Mouse (Mus musculus): ENCODE results near the gene Pxn. TPM values are rescaled to one million over a fixed set of nuclear protein-coding genes. Genes with fewer than 3 reads are reported as not detected.
A peak's percentile ranks its signal among the peaks of the same experiment; 100 is the strongest.
"Not testable (repeated sequence)": the region's sequence is repeated elsewhere in the genome, so short reads cannot be mapped to it uniquely, and the experiment has no call there.

Gene Pxn
- polyA plus RNA-seq, 1 experiment from 2014 or later: 25.2 TPM

DNA sequence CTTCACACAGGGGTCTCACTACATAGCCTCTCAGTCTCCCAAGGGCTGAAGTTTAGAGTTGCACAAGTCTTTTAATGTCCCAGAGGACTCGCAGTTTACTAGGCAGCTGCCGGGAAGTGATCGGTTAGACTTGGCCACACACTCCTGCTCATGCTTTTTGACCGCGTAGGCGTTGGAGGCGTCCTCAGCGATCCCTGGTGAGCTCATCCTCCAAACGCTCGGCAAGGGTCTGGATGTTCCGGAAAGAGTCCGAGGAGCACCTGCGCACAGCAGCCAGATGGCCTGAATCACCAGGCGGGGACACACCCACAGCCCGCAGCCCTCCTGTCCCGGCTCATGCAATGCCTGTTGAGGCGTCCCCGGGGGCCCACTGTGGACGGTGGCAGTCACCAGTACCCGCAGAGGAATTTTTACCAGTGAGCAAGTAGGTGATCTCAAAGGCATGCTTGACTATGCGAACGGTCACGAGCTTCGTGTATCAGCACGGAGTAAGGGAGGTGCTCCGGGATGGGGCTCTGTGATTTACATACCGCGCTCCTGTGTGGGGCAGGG, 14.6 kb upstream of the Pxn start:
- Histone ChIP-seq H3K27ac (ENCODE audit: low read depth) (peak overlapping the region; percentile 31; the same call in 1 of the 2 replicates), H3K36me3 (ENCODE audit: insufficient read depth) (no peaks in the 10 kb centered on the region), H3K4me1 (ENCODE audit: insufficient read depth) (0 out of 2 replicates have a peak, but pooled peaks cover 5% of the 10 kb centered on the region), H3K9ac (peak overlapping the region; percentile 27), H3K27me3 (ENCODE audit: insufficient read depth, low read length) (no peaks in the 10 kb centered on the region), H3K4me2 (peak overlapping the region; percentile 66), H3K4me3 (ENCODE audit: low read depth, low read length) (peak overlapping the region; percentile 20; the same call in 1 of the 2 replicates), H3K9me3 (ENCODE audit: low read depth, low read length) (no peaks in the 10 kb centered on the region)
- WGBS: 2% methylated on average over 28 of the region's 28 CpGs
- ATAC-seq (ENCODE audit: insufficient read depth) (peak; percentile 9; the same call in 1 of the 2 replicates), DNase-seq (peak; percentile 74)
- TF ChIP-seq CTCF (IDR thresholded peaks at IDR 0.05; ENCODE audit: low read depth): no peak

DNA sequence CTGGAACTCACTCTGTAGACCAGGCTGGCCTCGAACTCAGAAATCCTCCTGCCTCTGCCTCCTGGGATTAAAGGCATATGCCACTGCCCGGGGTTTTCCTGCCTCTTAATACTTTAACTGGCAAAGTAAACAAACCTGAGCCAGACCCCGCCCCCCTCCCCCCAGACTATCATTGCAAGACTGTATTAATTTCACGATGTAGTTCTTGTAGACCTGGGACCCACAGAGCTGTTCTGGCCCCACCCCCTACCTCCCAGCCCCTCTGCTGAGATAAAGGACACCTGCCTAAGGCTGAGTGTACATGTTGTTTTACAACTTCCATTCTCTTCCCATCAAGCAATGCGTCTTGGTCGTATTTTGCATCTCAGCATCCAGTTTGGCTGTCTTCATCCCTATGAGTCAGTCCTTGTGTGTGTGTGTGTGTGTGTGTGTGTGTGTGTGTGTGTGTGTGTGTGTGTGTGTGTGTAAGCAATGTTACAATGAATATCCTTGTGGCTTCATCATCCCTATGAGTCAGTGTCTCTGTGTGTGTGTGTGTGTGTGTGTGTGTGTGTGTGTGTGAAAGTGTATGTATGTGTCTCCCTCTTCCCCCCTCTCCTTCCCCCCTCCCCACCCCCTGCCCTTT, 13.7 kb upstream of the Pxn start:
- no peak for DNase-seq
- no peaks in the 10 kb centered on the region for H3K36me3 ChIP-seq (ENCODE audit: insufficient read depth)
- H3K27ac ChIP-seq (ENCODE audit: low read depth): peak overlapping the region; percentile 80; the same call in 1 of the 2 replicates
- H3K4me3 ChIP-seq (ENCODE audit: low read depth, low read length): no peak overlapping the region
- no peaks in the 10 kb centered on the region for H3K9me3 ChIP-seq (ENCODE audit: low read depth, low read length)
- no peak overlapping the region for H3K4me2 ChIP-seq
- 0 out of 2 replicates have a peak, but pooled peaks cover 5% of the 10 kb centered on the region for H3K4me1 ChIP-seq (ENCODE audit: insufficient read depth)
- WGBS: 58% methylated on average over 6 of the region's 6 CpGs
- no peaks in the 10 kb centered on the region for H3K27me3 ChIP-seq (ENCODE audit: insufficient read depth, low read length)
- no peak overlapping the region for H3K9ac ChIP-seq
- no peak for ATAC-seq (ENCODE audit: insufficient read depth)
- TF ChIP-seq CTCF (IDR thresholded peaks at IDR 0.05; ENCODE audit: low read depth): no peak

- H3K4me3 ChIP-seq (ENCODE audit: low read depth, low read length): no peak overlapping the region
- H3K9me3 ChIP-seq (ENCODE audit: low read depth, low read length): no peaks in the 10 kb centered on the region
- no peak for ATAC-seq (ENCODE audit: insufficient read depth)
- no peaks in the 10 kb centered on the region for H3K27me3 ChIP-seq (ENCODE audit: insufficient read depth, low read length)
- H3K4me2 ChIP-seq: no peak overlapping the region
- H3K9ac ChIP-seq: no peak overlapping the region
- no peak for TF ChIP-seq CTCF (IDR thresholded peaks at IDR 0.05; ENCODE audit: low read depth)
- H3K36me3 ChIP-seq (ENCODE audit: insufficient read depth): no peaks in the 10 kb centered on the region
- DNase-seq: peak; percentile 71
- H3K27ac ChIP-seq (ENCODE audit: low read depth): peak overlapping the region; percentile 80
- H3K4me1 ChIP-seq (ENCODE audit: insufficient read depth): 0 out of 2 replicates have a peak, but pooled peaks cover 5% of the 10 kb centered on the region
- 18% methylated on average over 5 of the region's 5 CpGs for WGBS
These were observed 13.0 kb upstream of the Pxn start for GRCm38 (mm10) chr5:115493441-115493840.

GRCm38 (mm10) chr5:115495618-115496017, 10.9 kb upstream of the Pxn start:
- ATAC-seq (ENCODE audit: insufficient read depth); H3K4me3 ChIP-seq (ENCODE audit: low read depth, low read length); H3K9me3 ChIP-seq (ENCODE audit: low read depth, low read length); H3K4me1 ChIP-seq (ENCODE audit: insufficient read depth); H3K27me3 ChIP-seq (ENCODE audit: insufficient read depth, low read length); H3K36me3 ChIP-seq (ENCODE audit: insufficient read depth); H3K9ac ChIP-seq; DNase-seq; H3K27ac ChIP-seq (ENCODE audit: low read depth); H3K4me2 ChIP-seq: not testable (repeated sequence)
- WGBS: 87% methylated on average over 3 of the region's 3 CpGs

- H3K4me3 ChIP-seq (ENCODE audit: low read depth, low read length): no peak overlapping the region
- H3K9me3 ChIP-seq (ENCODE audit: low read depth, low read length): no peaks in the 10 kb centered on the region
- no peak for TF ChIP-seq CTCF (IDR thresholded peaks at IDR 0.05; ENCODE audit: low read depth)
- 61% methylated on average over 7 of the region's 7 CpGs for WGBS
- ATAC-seq (ENCODE audit: insufficient read depth) (no peak), DNase-seq (no peak)
- no peaks in the 10 kb centered on the region for H3K27me3 ChIP-seq (ENCODE audit: insufficient read depth, low read length)
- H3K4me2 ChIP-seq: no peak overlapping the region
- no peak overlapping the region for H3K9ac ChIP-seq
- H3K4me1 ChIP-seq (ENCODE audit: insufficient read depth): 0 out of 2 replicates have a peak, but pooled peaks cover 3% of the 10 kb centered on the region
- no peak overlapping the region for H3K27ac ChIP-seq (ENCODE audit: low read depth)
- no peaks in the 10 kb centered on the region for H3K36me3 ChIP-seq (ENCODE audit: insufficient read depth)
These were observed 9.4 kb upstream of the Pxn start for GRCm38 (mm10) chr5:115497033-115497432.

GRCm38 (mm10) chr5:115498307-115499240, 7.9 kb upstream of the Pxn start:
- H3K4me2 ChIP-seq: no peak overlapping the region
- ATAC-seq (ENCODE audit: insufficient read depth) (no peak), DNase-seq (no peak)
- no peak overlapping the region for H3K4me3 ChIP-seq (ENCODE audit: low read depth, low read length)
- 0 out of 2 replicates have a peak, but pooled peaks cover 3% of the 10 kb centered on the region for H3K4me1 ChIP-seq (ENCODE audit: insufficient read depth)
- no peak for TF ChIP-seq CTCF (IDR thresholded peaks at IDR 0.05; ENCODE audit: low read depth)
- no peak overlapping the region for H3K27ac ChIP-seq (ENCODE audit: low read depth)
- no peak overlapping the region for H3K9ac ChIP-seq
- H3K9me3 ChIP-seq (ENCODE audit: low read depth, low read length): no peaks in the 10 kb centered on the region
- 44% methylated on average over 9 of the region's 9 CpGs for WGBS
- H3K36me3 ChIP-seq (ENCODE audit: insufficient read depth): no peaks in the 10 kb centered on the region
- H3K27me3 ChIP-seq (ENCODE audit: insufficient read depth, low read length): no peaks in the 10 kb centered on the region
